Mouse (Mus musculus) midbrain, embryonic 14.5 days (tissue): ENCODE results near the gene Mogat1. TPM values are rescaled to one million over a fixed set of nuclear protein-coding genes. Genes with fewer than 3 reads are reported as not detected.
"Not testable (repeated sequence)": the region's sequence is repeated elsewhere in the genome, so short reads cannot be mapped to it uniquely, and the experiment has no call there.

Source experiments
- ATAC-seq: fragments of 200-750 bp; cut with Nextera tagmentation; 2 replicates; pipeline ENCODE4 v1.8.0; 2017; ENCODE audit warnings: moderate number of reproducible peaks, moderate library complexity; ENCODE audit not compliant: low FRiP score, low TSS enrichment
- DNase-seq: peaks from one replicate; pipeline ENCODE4 v3.0.0-alpha.2; 2015
- H3K27ac ChIP-seq: fragments of 300-500 bp; sonication (generic); replicated peaks from 2 replicates; pipeline ENCODE4 v1.5.1; 2014; ENCODE audit warnings: mild to moderate bottlenecking, low read depth, low read length, moderate library complexity
- H3K27me3 ChIP-seq: fragments of 300-500 bp; sonication (generic); 2 replicates; pipeline ENCODE4 v1.6.1; 2014; ENCODE audit warnings: low read length, control low read depth, mixed read lengths; ENCODE audit not compliant: control insufficient read depth, insufficient read depth
- H3K36me3 ChIP-seq: fragments of 300-500 bp; sonication (generic); 2 replicates; pipeline ENCODE4 v1.6.1; 2014; ENCODE audit warnings: low read length, control low read depth; ENCODE audit not compliant: control insufficient read depth, insufficient read depth
- H3K4me1 ChIP-seq: fragments of 300-500 bp; sonication (generic); 2 replicates; pipeline ENCODE4 v1.6.1; 2014; ENCODE audit warnings: mild to moderate bottlenecking, antibody characterized with exemption, low read length, control low read depth; ENCODE audit not compliant: control insufficient read depth, insufficient read depth
- H3K4me2 ChIP-seq: fragments of 300-500 bp; sonication (generic); 2 replicates; pipeline ENCODE4 v1.6.1; 2014; ENCODE audit warnings: mild to moderate bottlenecking, low read length, moderate library complexity
- H3K4me3 ChIP-seq: fragments of 300-500 bp; sonication (generic); replicated peaks from 2 replicates; pipeline ENCODE4 v1.5.1; 2014; ENCODE audit warnings: low read depth, low read length
- H3K9ac ChIP-seq: fragments of 300-500 bp; sonication (generic); replicated peaks from 2 replicates; pipeline ENCODE4 v1.6.1; 2014; ENCODE audit warnings: mild to moderate bottlenecking, low read length, moderate library complexity
- H3K9me3 ChIP-seq: fragments of 300-500 bp; sonication (generic); 2 replicates; pipeline ENCODE4 v1.6.1; 2016; ENCODE audit warnings: low read length, control low read depth, mixed read lengths; ENCODE audit not compliant: control insufficient read depth
- WGBS: fragments of 180-500 bp; shearing (Covaris S2); extraction: QIAGEN DNeasy Blood & Tissue Kit; methylation state at CpG from one replicate; pipeline ENCODE4 v1.1.7; 2014; 5-methylcytosine and 5-hydroxymethylcytosine counted together
- polyA plus RNA-seq: library from polyadenylated mRNA; unstranded; fragments of >200 nt; fragmentation: Nextera tagmentation; extraction: Ambion mirVana; gene quantifications from 2 replicates; pipeline ENCODE4 v1.2.1, GENCODE M21; 2014

The Mogat1 gene
- 0.72 TPM in 1 of 2 replicates, not detected in the other for polyA plus RNA-seq

- H3K4me3 ChIP-seq, result peak within 1 kb of the TSS; percentile 30
Measured at GRCm38 (mm10) chr1:78510862-78511261, at the start of gene Mogat1. Gene Mogat1 (plus strand): TSS chr1:78510991.

GRCm38 (mm10) chr1:78472441-78472840, 38.4 kb upstream of the Mogat1 start:
- WGBS, result 94% methylated on average over 5 of the region's 5 CpGs
- no peak overlapping the region for H3K4me3 ChIP-seq
- ATAC-seq, result no peak

More at GRCm38 (mm10) chr1:78510862-78511261, at the start of gene Mogat1:
- no peak for DNase-seq
- peak within 1 kb of the TSS; percentile 57 for H3K4me2 ChIP-seq
- no peak within 1 kb of the TSS for H3K27ac ChIP-seq
- H3K9me3 ChIP-seq, result no peaks in the 10 kb centered on the region
- 74% methylated on average over 5 of the region's 5 CpGs for WGBS
- H3K36me3 ChIP-seq, result no peaks in the 10 kb centered on the region
- H3K4me1 ChIP-seq, result peaks cover 6% of the 10 kb centered on the region; the same call in 1 of the 2 replicates
- no peaks in the 10 kb centered on the region for H3K27me3 ChIP-seq
- ATAC-seq, result no peak
- H3K9ac ChIP-seq, result peak within 1 kb of the TSS; percentile 49

GRCm38 (mm10) chr1:78483430-78483829, 27.4 kb upstream of the Mogat1 start:
- H3K27me3 ChIP-seq, result no peaks in the 10 kb centered on the region
- peaks cover 18% of the 10 kb centered on the region for H3K36me3 ChIP-seq
- H3K4me3 ChIP-seq, result no peak overlapping the region
- no peak overlapping the region for H3K27ac ChIP-seq
- 95% methylated on average over 3 of the region's 3 CpGs for WGBS
- ATAC-seq, result no peak
- DNase-seq, result no peak
- H3K4me2 ChIP-seq, result no peak overlapping the region
- no peaks in the 10 kb centered on the region for H3K9me3 ChIP-seq
- H3K4me1 ChIP-seq, result 0 out of 2 replicates have a peak, but pooled peaks cover 5% of the 10 kb centered on the region
- H3K9ac ChIP-seq, result no peak overlapping the region

More at GRCm38 (mm10) chr1:78472441-78472840, 38.4 kb upstream of the Mogat1 start:
- Histone ChIP-seq H3K4me2 (no peak overlapping the region), H3K27ac (no peak overlapping the region), H3K9me3 (no peaks in the 10 kb centered on the region), H3K4me1 (no peaks in the 10 kb centered on the region), H3K36me3 (peaks cover 60% of the 10 kb centered on the region), H3K9ac (no peak overlapping the region), H3K27me3 (no peaks in the 10 kb centered on the region)
- no peak for DNase-seq

- H3K27ac ChIP-seq, result no peak overlapping the region
- no peaks in the 10 kb centered on the region for H3K27me3 ChIP-seq
- H3K4me1 ChIP-seq, result 0 out of 2 replicates have a peak, but pooled peaks cover 5% of the 10 kb centered on the region
- no peak for ATAC-seq
- no peak overlapping the region for H3K9ac ChIP-seq
- H3K36me3 ChIP-seq, result peaks cover 12% of the 10 kb centered on the region
- H3K4me3 ChIP-seq, result no peak overlapping the region
- WGBS, result 32% methylated on average over 2 of the region's 2 CpGs
- no peak for DNase-seq
- H3K4me2 ChIP-seq, result no peak overlapping the region
- H3K9me3 ChIP-seq, result no peaks in the 10 kb centered on the region
Measured at GRCm38 (mm10) chr1:78484361-78484760, 26.4 kb upstream of the Mogat1 start.

GRCm38 (mm10) chr1:78488427-78488751, 22.4 kb upstream of the Mogat1 start:
- ATAC-seq (no peak), DNase-seq (no peak)
- H3K4me1 ChIP-seq, result 0 out of 2 replicates have a peak, but pooled peaks cover 5% of the 10 kb centered on the region
- H3K27ac ChIP-seq, result peak overlapping the region; percentile 67; the same call in 1 of the 2 replicates
- H3K4me2 ChIP-seq, result peak overlapping the region; percentile 94
- under 1% methylated on average over 28 of the region's 28 CpGs for WGBS
- peak overlapping the region; percentile 81 for H3K9ac ChIP-seq
- H3K36me3 ChIP-seq, result no peaks in the 10 kb centered on the region
- no peaks in the 10 kb centered on the region for H3K9me3 ChIP-seq
- no peaks in the 10 kb centered on the region for H3K27me3 ChIP-seq
- H3K4me3 ChIP-seq, result peak overlapping the region; percentile 93

GRCm38 (mm10) chr1:78488752-78489492, 21.9 kb upstream of the Mogat1 start, which contains the start of gene Farsb:
Gene Farsb (minus strand): TSS chr1:78488897.
- DNase-seq (peak; percentile 96), ATAC-seq (peak; percentile 96)
- Histone ChIP-seq H3K27me3 (no peaks in the 10 kb centered on the region), H3K27ac (peak within 1 kb of the TSS; percentile 67; the same call in 1 of the 2 replicates), H3K4me3 (peak within 1 kb of the TSS; percentile 93), H3K36me3 (no peaks in the 10 kb centered on the region), H3K9me3 (no peaks in the 10 kb centered on the region), H3K4me1 (0 out of 2 replicates have a peak, but pooled peaks cover 5% of the 10 kb centered on the region), H3K4me2 (peak within 1 kb of the TSS; percentile 94), H3K9ac (peak within 1 kb of the TSS; percentile 81)
- under 1% methylated on average over 31 of the region's 31 CpGs for WGBS

GRCm38 (mm10) chr1:78490143-78490542, 20.6 kb upstream of the Mogat1 start:
- ATAC-seq (no peak), DNase-seq (no peak)
- Histone ChIP-seq H3K4me2 (no peak overlapping the region), H3K4me3 (no peak overlapping the region), H3K36me3 (no peaks in the 10 kb centered on the region), H3K9me3 (no peaks in the 10 kb centered on the region), H3K27me3 (no peaks in the 10 kb centered on the region), H3K9ac (no peak overlapping the region), H3K27ac (no peak overlapping the region), H3K4me1 (0 out of 2 replicates have a peak, but pooled peaks cover 5% of the 10 kb centered on the region)
- 78% methylated on average over 1 of the region's 1 CpGs for WGBS

GRCm38 (mm10) chr1:78501036-78501435, 9.8 kb upstream of the Mogat1 start:
- DNase-seq (no peak), ATAC-seq (no peak)
- Histone ChIP-seq H3K27ac (no peak overlapping the region), H3K9ac (no peak overlapping the region), H3K27me3 (no peaks in the 10 kb centered on the region), H3K4me2 (no peak overlapping the region), H3K4me1 (no peaks in the 10 kb centered on the region), H3K36me3 (no peaks in the 10 kb centered on the region), H3K9me3 (no peaks in the 10 kb centered on the region), H3K4me3 (no peak overlapping the region)
- WGBS, result 93% methylated on average over 16 of the region's 16 CpGs

- ATAC-seq, H3K27ac ChIP-seq, H3K4me1 ChIP-seq, H3K27me3 ChIP-seq, H3K4me3 ChIP-seq, H3K9me3 ChIP-seq, H3K36me3 ChIP-seq, DNase-seq, H3K9ac ChIP-seq, H3K4me2 ChIP-seq: not testable (repeated sequence)
- WGBS, result 92% methylated on average over 12 of the region's 12 CpGs
Measured at GRCm38 (mm10) chr1:78501856-78502255, 8.9 kb upstream of the Mogat1 start.
